Mouse (Mus musculus) CH12.LX (cell line): ENCODE measurements around the gene Ubald2. TPM values are rescaled to one million over a fixed set of nuclear protein-coding genes. Genes with fewer than 3 reads are reported as not detected.

ENCODE experiments used
- DNase-seq: peaks from one replicate; pipeline ENCODE4 v3.0.0-alpha.2; 2013; ENCODE audit errors: extremely low read depth
- H3K27ac ChIP-seq: 2 replicates; pipeline ENCODE4 v1.5.1; 2012; ENCODE audit warnings: low read depth, mild to moderate bottlenecking, control low read depth, moderate library complexity; ENCODE audit not compliant: insufficient read depth
- H3K27me3 ChIP-seq: replicated peaks from 2 replicates; pipeline ENCODE3; 2012; ENCODE audit warnings: inconsistent platforms
- H3K36me3 ChIP-seq, 2 experiments: replicated peaks in 1 of 2; 2 replicates each; pipeline versions ENCODE3 to v1.6.1; 2012; ENCODE audit warnings: inconsistent platforms in 1 of 2, low read length in 1 of 2, mild to moderate bottlenecking in 1 of 2, mixed read lengths in 1 of 2, moderate library complexity in 1 of 2; ENCODE audit not compliant: control insufficient read depth in 1 of 2, insufficient read depth in 1 of 2
- H3K4me1 ChIP-seq, 2 experiments: 2 replicates each; pipeline ENCODE4 v1.6.1; 2012; ENCODE audit warnings: inconsistent platforms in 1 of 2, moderate library complexity in 1 of 2; ENCODE audit not compliant: insufficient read depth in 2 of 2, control insufficient read depth in 1 of 2
- H3K4me2 ChIP-seq: 2 replicates; pipeline ENCODE4 v1.6.1; 2012; ENCODE audit warnings: low read depth, mild to moderate bottlenecking, control low read depth; ENCODE audit not compliant: poor library complexity, insufficient read depth, severe bottlenecking
- H3K4me3 ChIP-seq, 3 experiments: fragments of 150-350 bp in 1 of 3; sonication (generic) in 1 of 3; replicated peaks in 1 of 3; 2 replicates each; pipeline versions ENCODE3 to v1.5.1; 2011 to 2012; ENCODE audit warnings: low read depth in 2 of 3, low read length in 2 of 3, mild to moderate bottlenecking in 2 of 3, moderate library complexity in 2 of 3, control low read depth in 1 of 3, improper control_type of control experiment in 1 of 3, inconsistent platforms in 1 of 3, mixed read lengths in 1 of 3; ENCODE audit not compliant: poor library complexity in 1 of 3
- H3K79me2 ChIP-seq: replicated peaks from 2 replicates; pipeline ENCODE4 v1.6.1; 2012; ENCODE audit warnings: mild to moderate bottlenecking, moderate library complexity; ENCODE audit not compliant: control insufficient read depth, poor library complexity, insufficient read depth, severe bottlenecking; ENCODE audit errors: extremely low read depth
- H3K9ac ChIP-seq: 2 replicates; pipeline ENCODE4 v1.6.1; 2012; ENCODE audit warnings: low read depth, mild to moderate bottlenecking, control low read depth, moderate library complexity; ENCODE audit not compliant: insufficient read depth
- H3K9me3 ChIP-seq: replicated peaks from 2 replicates; pipeline ENCODE3; 2012; ENCODE audit warnings: low read length, inconsistent platforms, mixed read lengths
- CHD1 ChIP-seq: IDR thresholded peaks from 2 replicates; pipeline ENCODE4 v1.6.1; 2012; ENCODE audit warnings: low read depth, low read length, improper control_type of control experiment, inconsistent platforms
- CHD2 ChIP-seq: IDR thresholded peaks from 2 replicates; pipeline ENCODE4 v1.6.1; 2011; ENCODE audit warnings: low read length, improper control_type of control experiment
- CTCF ChIP-seq, 2 experiments: IDR thresholded peaks in 1 of 2; conservative IDR thresholded peaks in 1 of 2; 2 replicates each; pipeline ENCODE4 v1.5.1; 2011 to 2012; ENCODE audit warnings: low read depth in 2 of 2, low read length in 2 of 2, improper control_type of control experiment in 1 of 2, inconsistent platforms in 1 of 2, mild to moderate bottlenecking in 1 of 2, moderate library complexity in 1 of 2
- E2F4 ChIP-seq: IDR thresholded peaks from 2 replicates; pipeline ENCODE4 v1.6.1; 2011; ENCODE audit warnings: low read depth, low read length, improper control_type of control experiment; ENCODE audit not compliant: insufficient replicate concordance
- EP300 ChIP-seq: IDR thresholded peaks from 2 replicates; pipeline ENCODE4 v1.6.1; 2011; ENCODE audit warnings: low read length, improper control_type of control experiment
- GABPA ChIP-seq: IDR thresholded peaks from 2 replicates; pipeline ENCODE4 v1.6.1; 2012; ENCODE audit warnings: low read depth, low read length, improper control_type of control experiment, inconsistent platforms; ENCODE audit not compliant: insufficient replicate concordance
- KAT2A ChIP-seq: IDR thresholded peaks from 2 replicates; pipeline ENCODE4 v1.6.1; 2012; ENCODE audit warnings: low read length, improper control_type of control experiment, inconsistent platforms; ENCODE audit not compliant: insufficient replicate concordance
- MAFK ChIP-seq: IDR thresholded peaks from 2 replicates; pipeline ENCODE4 v1.6.1; 2011; ENCODE audit warnings: low read length, improper control_type of control experiment; ENCODE audit not compliant: insufficient replicate concordance
- MAZ ChIP-seq: IDR thresholded peaks from 2 replicates; pipeline ENCODE4 v1.6.1; 2012; ENCODE audit warnings: low read depth, mild to moderate bottlenecking, inconsistent platforms, low read length, improper control_type of control experiment, moderate library complexity
- NELFE ChIP-seq: IDR thresholded peaks from 2 replicates; pipeline ENCODE4 v1.6.1; 2011; ENCODE audit warnings: low read depth, low read length, improper control_type of control experiment
- PAX5 ChIP-seq: IDR thresholded peaks from 2 replicates; pipeline ENCODE4 v1.6.1; 2012; ENCODE audit warnings: low read length, inconsistent platforms, mixed read lengths
- RCOR1 ChIP-seq: conservative IDR thresholded peaks from 2 replicates; pipeline ENCODE4 v1.6.1; 2012; ENCODE audit warnings: low read depth, mild to moderate bottlenecking, inconsistent platforms, low read length, improper control_type of control experiment
- SIN3A ChIP-seq: IDR thresholded peaks from 2 replicates; pipeline ENCODE4 v1.6.1; 2012; ENCODE audit warnings: low read length, improper control_type of control experiment, inconsistent platforms
- SMC3 ChIP-seq: IDR thresholded peaks from 2 replicates; pipeline ENCODE4 v1.6.1; 2011; ENCODE audit warnings: low read depth, low read length, improper control_type of control experiment
- UBTF ChIP-seq: IDR thresholded peaks from 2 replicates; pipeline ENCODE4 v1.6.1; 2012; ENCODE audit warnings: low read depth, mild to moderate bottlenecking, inconsistent platforms, low read length, improper control_type of control experiment, moderate library complexity
- USF1 ChIP-seq: IDR thresholded peaks from 2 replicates; pipeline ENCODE4 v1.6.1; 2014; ENCODE audit warnings: low read depth, mild to moderate bottlenecking, inconsistent platforms, low read length, improper control_type of control experiment
- ZC3H11A ChIP-seq: IDR thresholded peaks from 2 replicates; pipeline ENCODE4 v1.6.1; 2012; ENCODE audit warnings: low read depth, mild to moderate bottlenecking, inconsistent platforms, low read length, improper control_type of control experiment
- ZMIZ1 ChIP-seq: IDR thresholded peaks from 2 replicates; pipeline ENCODE4 v1.6.1; 2012; ENCODE audit warnings: low read depth, mild to moderate bottlenecking, inconsistent platforms, low read length, improper control_type of control experiment
- ZNF384 ChIP-seq: IDR thresholded peaks from 2 replicates; pipeline ENCODE4 v1.6.1; 2012; ENCODE audit warnings: low read depth, low read length, improper control_type of control experiment, inconsistent platforms
- dilution Hi-C: fragments of 300-500 bp; cut with MboI; formaldehyde crosslinking; loops from 2 replicates; pipeline ENCODE4 v1.14.3; 2020; ENCODE audit warnings: low sequenced_read_pairs; ENCODE audit not compliant: extremely low pct_unique_long_range_greater_than_20kb, extremely low pct_ligation_motif_present
- in situ Hi-C: fragments of 300-500 bp; cut with MboI; formaldehyde crosslinking; loops from 3 replicates; pipeline ENCODE4 v1.14.3; 2019; ENCODE audit warnings: low sequenced_read_pairs, low pct_ligation_motif_present, low pct_unique_long_range_greater_than_20kb, mixed read lengths
- polyA plus RNA-seq: library from polyadenylated mRNA; unstranded; fragments of >175 nt; gene quantifications from 2 replicates; pipeline ENCODE4 v1.2.1, GENCODE M21; 2012; ENCODE audit warnings: low read depth; ENCODE audit not compliant: insufficient read length
- total RNA-seq, 2 experiments: library from RNA; depleted of rRNA; stranded (reverse); fragments of 300-350 nt in 1 of 2; fragments of >200 nt in 1 of 2; gene quantifications; 2 replicates each; pipeline ENCODE4 v1.2.3; 2012 to 2014

Ubald2 gene
- total and polyA plus RNA-seq, 3 experiments = 228 to 436 (median 336) TPM

GRCm38 (mm10) chr11:116442867-116443177, 8.9 kb downstream of the Ubald2 start:
- Histone ChIP-seq H3K4me3 (no peak overlapping the region), H3K27ac (peak overlapping the region; percentile 12; the same call in 1 of the 2 replicates), H3K4me1 (peaks cover 64 to 76% of the 10 kb centered on the region in 2 experiments), H3K36me3 (peaks cover 7 to 27% of the 10 kb centered on the region in 2 experiments), H3K79me2 (0 out of 2 replicates have a peak, but pooled peaks cover under 1% of the 10 kb centered on the region), H3K9ac (no peak overlapping the region), H3K27me3 (no peaks in the 10 kb centered on the region), H3K9me3 (no peaks in the 10 kb centered on the region), H3K4me2 (no peak overlapping the region)
- DNase-seq = no peak
- dilution Hi-C loops = no loop called here
- TF ChIP-seq RCOR1 = no peak
- no peak for TF ChIP-seq NELFE
- no peak for TF ChIP-seq GABPA
- no peak for TF ChIP-seq ZNF384
- no peak for TF ChIP-seq EP300
- TF ChIP-seq CHD2 = no peak
- no peak for TF ChIP-seq KAT2A
- no peak for TF ChIP-seq UBTF
- TF ChIP-seq MAFK = no peak
- no peak for TF ChIP-seq PAX5
- TF ChIP-seq USF1 = no peak
- no peak for TF ChIP-seq CHD1
- TF ChIP-seq CTCF (conservative IDR thresholded peaks at IDR 0.05 in 1 of 2, IDR thresholded peaks at IDR 0.05 in 1 of 2; ENCODE audit: low read depth in 2 of 2, low read length in 2 of 2) = no peak
- in situ Hi-C loops = loop anchor here (5.0 kb wide), 1 partner anchor 41 kb away; no protein-coding TSS in a partner anchor

GRCm38 (mm10) chr11:116443311-116443710, 9.4 kb downstream of the Ubald2 start:
- Histone ChIP-seq H3K36me3 (peaks cover 6 to 27% of the 10 kb centered on the region in 2 experiments), H3K4me3 (no peak overlapping the region), H3K9ac (no peak overlapping the region), H3K4me1 (peaks cover 68 to 75% of the 10 kb centered on the region in 2 experiments), H3K27ac (0 out of 2 replicates have a peak overlapping the region, but pooled peaks have one; percentile 6), H3K4me2 (no peak overlapping the region)
- in situ Hi-C loops = loop anchor here (5.0 kb wide), 1 partner anchor 41 kb away; no protein-coding TSS in a partner anchor
- dilution Hi-C loops = no loop called here
- DNase-seq = no peak
- TF ChIP-seq GABPA (no peak), USF1 (no peak), CTCF (conservative IDR thresholded peaks at IDR 0.05 in 1 of 2, IDR thresholded peaks at IDR 0.05 in 1 of 2; ENCODE audit: low read depth in 2 of 2, low read length in 2 of 2) (no peak), E2F4 (no peak), CHD2 (no peak), MAFK (no peak), SIN3A (no peak), RCOR1 (no peak; the same call in 1 of the 2 replicates), EP300 (no peak), ZC3H11A (no peak), MAZ (no peak), ZMIZ1 (no peak), SMC3 (no peak)
- TF ChIP-seq, all 38 proteins: peak for 0
- no peaks in the 10 kb centered on the region for H3K9me3 ChIP-seq
- no peaks in the 10 kb centered on the region for H3K79me2 ChIP-seq
- H3K27me3 ChIP-seq = no peaks in the 10 kb centered on the region
